Mouse (Mus musculus): ENCODE measurements around the gene Vamp9.

DNA sequence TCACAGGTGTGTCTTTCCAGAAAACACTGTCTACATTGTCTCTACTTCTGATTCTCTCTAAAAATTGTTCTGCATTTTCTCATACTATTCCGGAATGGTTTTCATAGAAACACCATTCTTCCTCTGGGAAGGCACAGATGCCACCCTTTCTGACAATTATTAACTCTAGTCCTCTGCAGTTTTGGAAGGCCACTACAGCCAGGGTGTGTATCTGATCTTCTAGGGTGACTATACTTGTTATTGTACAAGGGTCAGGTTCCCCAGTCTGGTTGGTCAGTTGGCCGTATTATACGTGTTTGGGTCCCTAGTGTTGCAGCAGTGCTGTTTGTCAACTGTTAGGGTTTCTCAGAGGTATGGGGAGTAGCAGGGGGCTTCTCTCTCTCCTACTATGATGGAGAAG is 88.6 kb downstream of the Vamp9 start:
- TF ChIP-seq CTCF (IDR thresholded peaks at IDR 0.05): no peak
- TF ChIP-seq EP300 (IDR thresholded peaks at IDR 0.05; ENCODE audit: insufficient read depth, low read depth, low read length): no peak
- no peak for TF ChIP-seq POLR2A (IDR thresholded peaks at IDR 0.05; ENCODE audit: insufficient read depth, low read depth, low read length)
